Mouse (Mus musculus): ENCODE results near the gene 1700020N01Rik.

The 1700020N01Rik gene

GRCm38 (mm10) chr10:21592896-21593380 is at the start of gene 1700020N01Rik:
1700020N01Rik (plus strand) TSS chr10:21593145.
- no peak for DNase-seq (ENCODE audit: low spot score in 2 of 2)

- no peak for DNase-seq (ENCODE audit: low spot score in 2 of 2)
These were observed 49.2 kb upstream of the 1700020N01Rik start for GRCm38 (mm10) chr10:21543576-21544278.

GRCm38 (mm10) chr10:21544721-21545120 is 48.2 kb upstream of the 1700020N01Rik start:
- DNase-seq (ENCODE audit: low spot score in 2 of 2): no peak

GRCm38 (mm10) chr10:21545446-21545845 is 47.5 kb upstream of the 1700020N01Rik start:
- DNase-seq (ENCODE audit: low spot score in 2 of 2): no peak

GRCm38 (mm10) chr10:21548871-21549505 is 44.0 kb upstream of the 1700020N01Rik start:
- DNase-seq (ENCODE audit: low spot score in 2 of 2): no peak

- DNase-seq (ENCODE audit: low spot score in 2 of 2): no peak
These were observed 39.8 kb upstream of the 1700020N01Rik start for GRCm38 (mm10) chr10:21552967-21553682.

- DNase-seq (ENCODE audit: low spot score in 2 of 2): no peak
These were observed 39.3 kb upstream of the 1700020N01Rik start for GRCm38 (mm10) chr10:21553683-21554035.

GRCm38 (mm10) chr10:21554896-21555580 is 37.9 kb upstream of the 1700020N01Rik start:
- DNase-seq (ENCODE audit: low spot score in 2 of 2): no peak

- no peak for DNase-seq (ENCODE audit: low spot score in 2 of 2)
These were observed 33.2 kb upstream of the 1700020N01Rik start for GRCm38 (mm10) chr10:21559769-21560168.

- DNase-seq (ENCODE audit: low spot score in 2 of 2): no peak
These were observed 31.8 kb upstream of the 1700020N01Rik start for GRCm38 (mm10) chr10:21561181-21561580.

GRCm38 (mm10) chr10:21563446-21563845 is 29.5 kb upstream of the 1700020N01Rik start:
- DNase-seq (ENCODE audit: low spot score in 2 of 2): no peak

GRCm38 (mm10) chr10:21564189-21564588 is 28.8 kb upstream of the 1700020N01Rik start:
- DNase-seq (ENCODE audit: low spot score in 2 of 2): no peak

GRCm38 (mm10) chr10:21566074-21566473 is 26.9 kb upstream of the 1700020N01Rik start:
- DNase-seq (ENCODE audit: low spot score in 2 of 2): no peak

GRCm38 (mm10) chr10:21571615-21572014 is 21.3 kb upstream of the 1700020N01Rik start:
- DNase-seq (ENCODE audit: low spot score in 2 of 2): no peak

GRCm38 (mm10) chr10:21573713-21574112 is 19.2 kb upstream of the 1700020N01Rik start:
- no peak for DNase-seq (ENCODE audit: low spot score in 2 of 2)

GRCm38 (mm10) chr10:21575806-21576378 is 17.1 kb upstream of the 1700020N01Rik start:
- DNase-seq (ENCODE audit: low spot score in 2 of 2): no peak

GRCm38 (mm10) chr10:21577798-21578197 is 15.1 kb upstream of the 1700020N01Rik start:
- no peak for DNase-seq (ENCODE audit: low spot score in 2 of 2)

- no peak for DNase-seq (ENCODE audit: low spot score in 2 of 2)
These were observed 11.4 kb upstream of the 1700020N01Rik start for GRCm38 (mm10) chr10:21581546-21581945.

GRCm38 (mm10) chr10:21587041-21587440 is 5.9 kb upstream of the 1700020N01Rik start:
- no peak for DNase-seq (ENCODE audit: low spot score in 2 of 2)

GRCm38 (mm10) chr10:21588007-21588852 is 4.7 kb upstream of the 1700020N01Rik start:
- no peak for DNase-seq (ENCODE audit: low spot score in 2 of 2)

GRCm38 (mm10) chr10:21600931-21601330 is 8.0 kb downstream of the 1700020N01Rik start:
- DNase-seq (ENCODE audit: low spot score in 2 of 2): peak in 1 of 2 experiments; percentile 74

All from urinary bladder, postnatal 4 days (tissue).